Mouse (Mus musculus) heart, embryonic 14.5 days (tissue): ENCODE data around the gene Grin3b. TPM values are rescaled to one million over a fixed set of nuclear protein-coding genes. Genes with fewer than 3 reads are reported as not detected.
A peak's percentile ranks its signal among the peaks of the same experiment; 100 is the strongest.

Experiments used
- ATAC-seq: fragments of 200-750 bp; cut with Nextera tagmentation; 2 replicates; pipeline ENCODE4 v1.8.0; 2017; ENCODE audit warnings: low read depth, moderate TSS enrichment; ENCODE audit not compliant: insufficient number of reproducible peaks, insufficient read depth, low FRiP score
- H3K27ac ChIP-seq, 2 experiments: fragments of 200-500 bp in 1 of 2; fragments of 300-500 bp in 1 of 2; sonication (generic) in 1 of 2; replicated peaks in 1 of 2; 2 replicates each; pipeline ENCODE4 v1.5.1; 2012 to 2014; ENCODE audit warnings: low read depth in 2 of 2, low read length in 2 of 2, control low read depth in 1 of 2, mild to moderate bottlenecking in 1 of 2, mixed read lengths in 1 of 2; ENCODE audit not compliant: control insufficient read depth in 1 of 2, insufficient read depth in 1 of 2
- H3K27me3 ChIP-seq: fragments of 300-500 bp; sonication (generic); 2 replicates; pipeline ENCODE4 v1.6.1; 2014; ENCODE audit warnings: mild to moderate bottlenecking, low read length, control low read depth; ENCODE audit not compliant: control insufficient read depth, insufficient read depth
- H3K36me3 ChIP-seq: fragments of 300-500 bp; sonication (generic); 2 replicates; pipeline ENCODE4 v1.6.1; 2014; ENCODE audit warnings: mild to moderate bottlenecking, control low read depth, low read length, mixed read lengths; ENCODE audit not compliant: control insufficient read depth, insufficient read depth
- H3K4me1 ChIP-seq, 2 experiments: fragments of 200-500 bp in 1 of 2; fragments of 300-500 bp in 1 of 2; sonication (generic) in 1 of 2; 2 replicates each; pipeline ENCODE4 v1.6.1; 2012 to 2014; ENCODE audit warnings: low read length in 2 of 2, control low read depth in 1 of 2, mixed read lengths in 1 of 2; ENCODE audit not compliant: control insufficient read depth in 2 of 2, insufficient read depth in 2 of 2
- H3K4me2 ChIP-seq: fragments of 300-500 bp; sonication (generic); 2 replicates; pipeline ENCODE4 v1.6.1; 2014; ENCODE audit warnings: mild to moderate bottlenecking, low read length
- H3K4me3 ChIP-seq, 2 experiments: fragments of 200-500 bp in 1 of 2; fragments of 300-500 bp in 1 of 2; sonication (generic) in 1 of 2; 2 replicates each; pipeline ENCODE4 v1.5.1; 2012 to 2014; ENCODE audit warnings: low read length in 2 of 2, mild to moderate bottlenecking in 2 of 2, control low read depth in 1 of 2, low read depth in 1 of 2, moderate library complexity in 1 of 2; ENCODE audit not compliant: control insufficient read depth in 1 of 2, insufficient read depth in 1 of 2
- H3K9ac ChIP-seq: fragments of 300-500 bp; sonication (generic); 2 replicates; pipeline ENCODE4 v1.6.1; 2014; ENCODE audit warnings: mild to moderate bottlenecking, low read length
- H3K9me3 ChIP-seq: fragments of 300-500 bp; sonication (generic); 2 replicates; pipeline ENCODE4 v1.6.1; 2016; ENCODE audit warnings: low read length, control low read depth; ENCODE audit not compliant: control insufficient read depth
- WGBS: fragments of 180-500 bp; shearing (Covaris S2); extraction: QIAGEN DNeasy Blood & Tissue Kit; methylation state at CpG from one replicate; pipeline ENCODE4 v1.1.7; 2014; 5-methylcytosine and 5-hydroxymethylcytosine counted together
- polyA plus RNA-seq: library from polyadenylated mRNA; unstranded; fragments of >200 nt; fragmentation: Nextera tagmentation; extraction: Ambion mirVana; gene quantifications from 2 replicates; pipeline ENCODE4 v1.2.1, GENCODE M21; 2014

Grin3b gene
- polyA plus RNA-seq, 1 experiment from 2014 or later, result 0.18 TPM

DNA sequence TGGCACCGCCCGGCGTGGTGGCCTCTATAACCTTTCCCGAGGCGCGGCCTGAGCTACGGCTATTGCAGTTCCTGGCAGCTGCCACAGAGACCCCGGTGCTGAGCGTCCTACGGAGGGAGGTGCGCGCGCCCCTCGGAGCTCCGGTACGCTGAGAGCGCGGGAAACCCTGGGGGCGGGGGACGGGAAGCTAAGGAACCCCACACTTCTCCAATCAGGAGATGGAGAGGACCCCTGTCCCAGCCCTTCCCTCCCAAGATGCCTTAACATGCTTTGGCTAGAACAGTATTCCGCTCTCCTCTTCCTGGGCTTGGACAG lies 625 bp downstream of the Grin3b start:
- peaks cover 34% of the 10 kb centered on the region for H3K36me3 ChIP-seq
- H3K27ac ChIP-seq, result no peak overlapping the region
- peak overlapping the region; percentile 59 for H3K9ac ChIP-seq
- no peak for ATAC-seq
- peak overlapping the region; percentile 40 to 46 for H3K4me3 ChIP-seq
- H3K27me3 ChIP-seq, result peaks cover 20% of the 10 kb centered on the region
- no peaks in the 10 kb centered on the region for H3K9me3 ChIP-seq
- H3K4me1 ChIP-seq, result peaks cover 2 to 12% of the 10 kb centered on the region in 2 experiments; a peak in 3 of 4 replicates
- peak overlapping the region; percentile 82 for H3K4me2 ChIP-seq
- 3% methylated on average over 21 of the region's 21 CpGs for WGBS

DNA sequence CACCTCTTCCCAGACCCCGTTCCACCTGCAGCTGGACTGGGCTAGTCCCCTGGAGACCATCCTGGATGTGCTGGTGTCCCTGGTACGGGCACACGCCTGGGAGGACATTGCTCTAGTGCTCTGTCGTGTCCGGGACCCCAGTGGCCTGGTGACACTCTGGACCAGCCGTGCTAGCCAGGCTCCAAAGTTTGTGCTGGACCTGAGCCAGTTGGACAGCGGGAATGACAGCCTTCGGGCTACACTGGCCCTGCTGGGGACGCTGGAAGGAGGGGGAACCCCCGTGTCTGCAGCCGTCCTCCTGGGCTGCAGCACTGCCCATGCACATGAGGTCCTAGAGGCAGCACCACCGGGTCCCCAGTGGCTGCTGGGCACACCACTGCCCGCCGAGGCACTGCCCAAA lies 2.3 kb downstream of the Grin3b start:
- ATAC-seq, result no peak
- Histone ChIP-seq H3K4me3 (no peak overlapping the region), H3K27ac (no peak overlapping the region), H3K9me3 (no peaks in the 10 kb centered on the region), H3K4me2 (no peak overlapping the region), H3K36me3 (peaks cover 34% of the 10 kb centered on the region), H3K9ac (no peak overlapping the region; the same call in 1 of the 2 replicates), H3K4me1 (peaks cover 2 to 12% of the 10 kb centered on the region in 2 experiments; a peak in 3 of 4 replicates), H3K27me3 (peaks cover 20% of the 10 kb centered on the region)
- 44% methylated on average over 14 of the region's 14 CpGs for WGBS

DNA sequence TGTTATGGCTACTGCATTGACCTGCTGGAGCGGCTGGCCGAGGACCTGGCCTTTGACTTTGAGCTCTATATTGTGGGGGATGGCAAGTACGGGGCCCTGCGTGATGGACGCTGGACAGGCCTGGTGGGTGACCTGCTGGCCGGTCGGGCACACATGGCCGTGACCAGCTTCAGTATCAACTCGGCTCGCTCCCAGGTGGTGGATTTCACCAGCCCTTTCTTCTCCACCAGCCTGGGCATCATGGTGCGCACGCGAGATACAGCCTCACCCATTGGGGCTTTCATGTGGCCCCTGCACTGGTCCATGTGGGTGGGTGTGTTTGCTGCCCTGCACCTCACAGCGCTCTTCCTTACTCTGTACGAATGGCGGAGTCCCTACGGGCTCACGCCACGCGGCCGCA lies 3.6 kb downstream of the Grin3b start:
- no peak overlapping the region for H3K4me2 ChIP-seq
- no peak overlapping the region for H3K9ac ChIP-seq
- peaks cover 42% of the 10 kb centered on the region for H3K36me3 ChIP-seq
- no peaks in the 10 kb centered on the region for H3K9me3 ChIP-seq
- 90% methylated on average over 21 of the region's 21 CpGs for WGBS
- H3K4me3 ChIP-seq, result no peak overlapping the region
- no peak overlapping the region for H3K27ac ChIP-seq
- H3K27me3 ChIP-seq, result peaks cover 20% of the 10 kb centered on the region
- H3K4me1 ChIP-seq, result peaks cover 2 to 12% of the 10 kb centered on the region in 2 experiments; a peak in 3 of 4 replicates
- ATAC-seq, result 0 out of 2 replicates have a peak, but pooled peaks have one; percentile 3

DNA sequence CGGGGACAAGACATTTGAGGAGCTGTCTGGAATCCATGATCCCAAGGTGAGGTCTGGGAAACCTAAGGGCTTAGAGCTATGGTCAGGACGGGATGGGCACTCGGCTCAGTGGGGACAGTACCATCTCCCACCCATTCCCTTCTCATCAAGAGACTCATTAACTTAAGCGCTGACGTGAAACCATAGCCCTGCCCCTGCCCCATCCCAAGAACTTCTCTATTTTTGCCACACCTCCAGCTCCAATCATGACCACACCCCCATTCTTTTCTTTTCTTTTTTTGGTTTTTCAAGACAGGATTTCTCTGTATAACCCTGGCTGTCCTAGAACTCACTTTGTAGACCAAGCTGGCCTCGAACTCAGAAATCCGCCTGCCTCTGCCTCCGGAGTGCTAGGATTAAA lies 4.2 kb downstream of the Grin3b start:
- 92% methylated on average over 8 of the region's 8 CpGs for WGBS
- Histone ChIP-seq H3K27me3 (peaks cover 20% of the 10 kb centered on the region), H3K4me3 (no peak overlapping the region), H3K4me2 (no peak overlapping the region), H3K27ac (no peak overlapping the region), H3K4me1 (peaks cover 2 to 15% of the 10 kb centered on the region in 2 experiments; a peak in 3 of 4 replicates), H3K9ac (no peak overlapping the region), H3K9me3 (no peaks in the 10 kb centered on the region), H3K36me3 (peaks cover 48% of the 10 kb centered on the region)
- ATAC-seq, result no peak

DNA sequence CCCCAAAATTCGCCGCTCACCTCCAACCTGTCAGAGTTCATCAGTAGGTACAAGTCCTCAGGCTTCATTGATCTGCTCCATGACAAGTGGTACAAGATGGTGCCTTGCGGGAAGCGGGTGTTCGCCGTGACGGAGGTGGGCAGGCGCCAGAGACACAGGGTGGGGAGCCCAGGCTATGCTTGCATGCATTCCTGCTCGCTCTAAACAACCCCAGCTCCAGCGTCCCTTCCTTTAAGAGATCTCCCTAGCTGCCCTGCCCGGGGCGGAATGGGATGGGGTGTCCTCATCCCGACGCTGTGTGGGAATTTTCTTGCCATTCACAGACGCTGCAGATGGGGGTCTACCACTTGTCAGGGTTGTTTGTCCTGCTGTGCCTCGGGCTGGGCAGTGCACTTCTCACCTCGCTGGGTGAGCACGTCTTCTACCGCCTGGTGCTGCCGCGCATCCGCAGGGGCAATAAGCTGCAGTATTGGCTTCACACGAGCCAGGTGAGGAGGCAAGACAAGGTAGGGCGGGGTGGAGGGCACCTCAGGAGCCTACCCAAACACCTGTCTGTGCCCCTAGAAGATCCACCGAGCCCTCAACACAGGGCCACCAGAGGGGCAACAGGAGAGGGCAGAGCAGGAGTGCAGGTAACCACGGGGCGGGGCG lies 5.7 kb downstream of the Grin3b start:
- Histone ChIP-seq H3K4me1 (peaks cover 5 to 13% of the 10 kb centered on the region in 2 experiments; a peak in 2 of 4 replicates), H3K9ac (no peak overlapping the region), H3K4me2 (no peak overlapping the region), H3K4me3 (no peak overlapping the region), H3K27me3 (peaks cover 10% of the 10 kb centered on the region; the same call in 1 of the 2 replicates), H3K36me3 (peaks cover 49% of the 10 kb centered on the region), H3K27ac (no peak overlapping the region), H3K9me3 (no peaks in the 10 kb centered on the region)
- WGBS, result 85% methylated on average over 28 of the region's 28 CpGs
- no peak for ATAC-seq

DNA sequence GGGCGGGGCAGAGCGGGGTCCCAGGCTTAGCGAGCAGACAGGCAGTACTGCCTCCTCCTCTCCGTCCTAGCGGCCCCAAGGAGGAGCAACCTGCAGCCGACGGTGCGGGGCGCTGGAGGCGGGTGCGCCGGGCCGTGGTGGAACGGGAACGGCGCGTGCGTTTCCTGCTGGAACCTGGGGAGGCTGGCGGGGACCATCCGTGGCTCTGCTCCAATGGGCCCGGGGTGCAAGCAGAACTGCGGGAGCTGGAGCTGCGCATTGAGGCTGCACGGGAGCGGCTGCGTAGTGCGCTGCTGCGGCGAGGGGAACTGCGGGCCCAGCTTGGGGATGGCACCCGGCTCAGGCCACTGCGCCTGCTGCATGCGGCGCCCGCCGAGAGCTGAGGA lies 6.2 kb downstream of the Grin3b start:
- no peak overlapping the region for H3K9ac ChIP-seq
- peaks cover 5 to 15% of the 10 kb centered on the region in 2 experiments; a peak in 2 of 4 replicates for H3K4me1 ChIP-seq
- H3K4me3 ChIP-seq, result no peak overlapping the region
- H3K27ac ChIP-seq, result no peak overlapping the region
- H3K27me3 ChIP-seq, result peaks cover 9% of the 10 kb centered on the region; the same call in 1 of the 2 replicates
- WGBS, result 86% methylated on average over 36 of the region's 36 CpGs
- H3K9me3 ChIP-seq, result no peaks in the 10 kb centered on the region
- no peak for ATAC-seq
- peaks cover 52% of the 10 kb centered on the region for H3K36me3 ChIP-seq
- no peak overlapping the region for H3K4me2 ChIP-seq

DNA sequence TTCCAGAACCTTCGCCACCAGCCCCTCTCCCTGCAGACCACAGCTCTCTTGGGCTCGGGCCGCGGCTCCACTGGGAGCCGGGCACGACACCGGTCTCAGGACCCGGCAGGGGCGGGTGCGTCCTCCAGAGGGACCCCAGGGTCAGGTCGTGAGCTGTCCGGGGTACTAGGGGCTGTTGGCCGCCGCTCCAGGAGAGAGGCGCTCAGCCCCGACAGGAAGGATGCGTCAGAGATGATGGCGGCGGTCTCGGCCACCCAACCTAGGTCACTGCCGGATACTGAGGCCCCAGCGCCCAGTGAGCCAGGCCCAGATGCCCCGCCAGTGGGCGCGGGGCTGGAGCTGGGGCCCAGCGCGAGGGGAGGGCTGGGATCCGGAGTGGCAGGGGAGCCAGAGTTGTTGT lies 6.8 kb downstream of the Grin3b start:
- WGBS, result 86% methylated on average over 28 of the region's 28 CpGs
- no peak overlapping the region for H3K27ac ChIP-seq
- no peaks in the 10 kb centered on the region for H3K9me3 ChIP-seq
- H3K36me3 ChIP-seq, result peaks cover 54% of the 10 kb centered on the region
- peaks cover 5 to 17% of the 10 kb centered on the region in 2 experiments; a peak in 3 of 4 replicates for H3K4me1 ChIP-seq
- no peak for ATAC-seq
- no peak overlapping the region for H3K9ac ChIP-seq
- no peak overlapping the region for H3K4me2 ChIP-seq
- no peak overlapping the region for H3K4me3 ChIP-seq
- peaks cover 4% of the 10 kb centered on the region; the same call in 1 of the 2 replicates for H3K27me3 ChIP-seq

DNA sequence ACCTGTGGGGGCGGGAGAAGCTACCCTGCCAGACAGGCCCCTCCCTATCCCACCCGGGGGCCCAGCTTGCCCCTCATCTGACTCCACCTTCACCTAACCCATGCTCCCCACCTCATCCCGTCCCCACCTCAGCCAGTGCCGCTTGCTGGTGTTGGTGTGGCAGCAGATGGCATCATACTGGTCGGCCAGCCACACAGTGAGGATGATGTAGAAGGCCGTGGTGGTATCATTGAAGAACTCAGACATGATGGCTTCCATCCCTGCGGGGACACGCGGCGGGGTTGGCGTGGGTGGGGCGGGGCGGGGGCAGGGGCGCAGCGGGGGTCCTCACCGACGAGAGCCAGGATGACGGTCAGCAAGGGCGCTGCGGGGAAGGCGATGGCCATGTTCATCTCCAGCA lies 7.5 kb downstream of the Grin3b start:
- Histone ChIP-seq H3K4me1 (peaks cover 8 to 22% of the 10 kb centered on the region in 2 experiments), H3K4me3 (no peak overlapping the region), H3K27ac (no peak overlapping the region), H3K9ac (no peak overlapping the region), H3K27me3 (no peaks in the 10 kb centered on the region), H3K9me3 (no peaks in the 10 kb centered on the region), H3K36me3 (peaks cover 54% of the 10 kb centered on the region), H3K4me2 (no peak overlapping the region)
- WGBS, result 94% methylated on average over 21 of the region's 21 CpGs
- ATAC-seq, result no peak
